19 mouse cellular contexts compared by ENCODE assay signal in the genomic region with DNA sequence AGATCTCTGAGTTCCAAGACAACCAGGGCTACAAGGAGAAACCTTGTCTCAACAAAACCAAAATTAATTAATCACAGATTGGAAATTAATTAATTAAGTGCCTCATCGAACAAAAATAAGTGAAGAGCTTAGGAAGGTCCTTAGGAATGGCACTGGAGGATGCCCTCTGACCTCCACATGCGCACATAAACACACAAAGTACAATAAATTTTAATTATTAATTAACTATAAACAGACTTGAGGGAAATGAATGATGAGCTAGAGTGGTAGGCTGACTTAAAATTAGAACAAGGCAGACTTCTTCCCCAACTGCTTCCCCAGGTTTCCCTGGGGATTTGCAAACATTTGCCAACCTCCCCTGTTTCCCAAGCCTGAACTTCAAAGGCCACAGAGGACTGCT. TPM values are rescaled to one million over a fixed set of nuclear protein-coding genes. Genes with fewer than 3 reads are reported as not detected.
"Had no signal": no experiment of that assay in that cellular context is flagged by ENCODE, and none has a peak within 500 bp of the region (broad histone marks: within the 10 kb centered on the region; RNA-seq: fewer than 3 reads in every experiment).

No protein-coding gene starts in this region.

- H3K36me3 ChIP-seq: midbrain, embryonic 10.5 days; midbrain, embryonic 12.5 days; neural tube, embryonic 13.5 days; neural tube, embryonic 15.5 days had no signal

- H3K27ac ChIP-seq: midbrain, embryonic 10.5 days; midbrain, embryonic 12.5 days; neural tube, embryonic 13.5 days; neural tube, embryonic 15.5 days had no signal

- H3K9ac ChIP-seq: lung, embryonic 14.5 days; midbrain, embryonic 12.5 days; neural tube, embryonic 13.5 days; neural tube, embryonic 15.5 days had no signal

- DNase-seq: lung, postnatal 10 days; lung, postnatal 4 days; midbrain, embryonic 14.5 days; retina, postnatal 1 day; right cerebral cortex, adult 18-20 months; right cerebral cortex, postnatal 25 days; right cerebral cortex, postnatal 4 days; spleen, adult 18-20 months; thymus, adult 18-20 months; thymus, postnatal 14 days; thymus, postnatal 36 days had no signal

- H3K4me1 ChIP-seq: midbrain, embryonic 10.5 days; midbrain, embryonic 12.5 days; neural tube, embryonic 13.5 days; neural tube, embryonic 15.5 days had no signal

- H3K4me3 ChIP-seq: midbrain, embryonic 10.5 days; midbrain, embryonic 12.5 days; myocyte; neural tube, embryonic 13.5 days; neural tube, embryonic 15.5 days had no signal

- H3K27me3 ChIP-seq: midbrain, embryonic 12.5 days; neural tube, embryonic 13.5 days; neural tube, embryonic 15.5 days had no signal

RNA-seq across cellular contexts. Expression of a gene that starts 21.6 kb away (rescaled TPM):
- total RNA-seq: megakaryocyte, adult 5-6 weeks; megakaryocyte-erythroid progenitor cell, adult 5-6 weeks had no signal
